Mouse (Mus musculus): Measurements from ENCODE around the gene Pvr.

The Pvr gene

DNA sequence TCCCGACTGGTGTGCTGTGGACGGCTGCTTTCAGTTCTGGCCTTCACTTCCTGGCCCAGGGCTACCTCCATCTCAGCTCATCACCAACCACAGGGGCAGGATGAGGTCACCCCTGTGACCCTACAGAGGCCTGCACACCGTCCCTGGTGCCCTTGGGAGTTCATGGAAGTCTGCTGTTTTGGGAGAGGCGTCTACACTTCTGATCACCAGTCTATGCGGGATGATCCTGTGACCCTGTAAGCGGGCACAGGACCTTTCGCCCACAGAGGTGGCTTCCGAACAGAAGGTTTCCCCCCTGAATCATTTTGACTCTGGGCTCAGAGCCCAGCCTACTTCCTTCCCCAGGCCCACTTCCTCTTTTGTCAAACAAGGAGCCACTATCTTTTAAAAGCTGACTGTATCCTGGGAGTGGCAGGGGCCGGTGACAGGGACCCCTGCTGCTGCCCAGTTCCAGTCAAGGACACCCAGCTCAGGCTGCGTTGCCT, 49.8 kb downstream of the Pvr start:
- DNase-seq = peak; percentile 77 to 78

DNA sequence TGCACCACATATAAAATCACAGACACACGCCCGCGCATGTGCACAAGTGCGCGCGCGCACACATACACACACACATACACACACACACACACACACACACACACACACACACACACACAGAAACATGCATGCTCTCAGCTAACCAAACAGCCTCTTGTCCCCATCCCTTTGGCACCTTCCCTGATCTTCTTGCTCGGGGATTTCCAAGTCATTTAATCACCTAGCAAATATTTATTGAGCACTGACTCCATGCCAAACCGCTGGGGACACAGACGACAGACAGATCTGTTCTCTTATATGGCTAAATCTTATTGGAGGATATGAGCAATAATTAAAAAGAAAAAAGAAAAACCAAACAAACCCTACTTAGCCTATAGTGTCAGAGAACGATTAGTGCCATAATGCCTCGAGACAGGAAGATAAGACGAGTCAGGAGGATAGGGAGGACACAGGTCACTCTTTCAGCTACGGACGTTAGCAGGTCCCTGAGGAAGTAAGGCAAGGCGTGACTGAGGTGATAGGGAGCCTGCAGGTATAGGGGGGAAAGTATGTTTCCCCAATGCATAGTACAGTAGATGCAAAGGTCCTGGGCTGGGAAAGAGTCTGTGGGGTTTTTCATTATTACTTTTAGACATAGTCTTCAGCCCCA, 53.1 kb downstream of the Pvr start:
- DNase-seq = no peak

DNA sequence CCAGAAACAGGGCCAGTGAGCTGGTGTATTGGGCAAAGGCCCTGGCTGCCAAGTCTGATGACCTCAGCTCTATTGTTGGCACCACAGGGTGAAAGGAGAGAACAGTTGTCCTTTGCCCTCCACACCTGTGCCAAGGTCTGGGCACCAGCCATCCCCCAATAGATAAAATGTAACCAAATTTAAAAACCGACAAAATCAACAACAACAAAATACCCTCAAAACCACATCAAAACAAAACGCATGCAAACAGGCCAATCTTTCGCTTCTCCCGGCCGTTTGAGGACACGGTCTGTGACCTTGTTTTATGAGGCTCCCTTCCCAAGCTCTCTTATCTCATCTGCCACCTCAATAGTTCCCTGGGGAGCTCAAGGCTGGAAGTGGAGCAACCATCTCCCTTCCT, 54.5 kb downstream of the Pvr start:
- DNase-seq = no peak

DNA sequence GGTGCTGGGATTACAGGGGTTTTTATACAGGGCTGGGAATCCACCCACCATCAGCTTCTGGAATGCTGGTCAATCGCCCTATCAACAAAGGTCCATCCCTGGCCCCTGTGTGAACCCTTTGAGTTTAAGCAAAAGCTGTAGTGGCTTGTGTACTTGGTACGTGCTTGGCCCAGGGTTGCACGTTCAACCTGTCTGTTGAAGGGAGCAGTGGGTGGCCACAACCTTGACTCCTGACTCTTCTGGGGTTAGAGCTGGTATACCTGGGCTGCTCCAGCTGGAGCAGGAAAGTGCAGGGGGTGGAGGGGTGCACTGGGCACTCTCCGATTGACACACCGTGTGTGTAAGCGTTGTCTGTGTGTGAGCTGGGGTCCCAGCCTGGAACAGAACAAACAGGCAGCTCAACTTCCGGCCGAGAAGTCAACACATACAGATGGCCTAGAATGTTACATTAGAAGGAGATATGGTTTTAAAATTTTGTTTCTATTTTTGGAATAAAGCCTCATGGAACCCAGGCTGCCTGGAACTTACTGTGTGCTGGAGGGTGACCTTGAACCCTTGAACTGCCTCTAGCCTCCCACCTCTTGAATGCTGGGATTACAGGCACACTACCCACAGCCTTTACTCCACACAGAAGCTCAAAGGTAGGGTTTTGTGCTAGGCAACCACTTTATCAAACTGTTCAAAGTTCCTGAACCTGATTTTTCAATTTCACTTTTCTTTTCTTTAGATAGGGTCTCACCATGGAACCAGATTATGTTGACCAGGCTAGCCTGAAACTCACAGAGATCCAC, 55.5 kb downstream of the Pvr start:
- DNase-seq = no peak

DNA sequence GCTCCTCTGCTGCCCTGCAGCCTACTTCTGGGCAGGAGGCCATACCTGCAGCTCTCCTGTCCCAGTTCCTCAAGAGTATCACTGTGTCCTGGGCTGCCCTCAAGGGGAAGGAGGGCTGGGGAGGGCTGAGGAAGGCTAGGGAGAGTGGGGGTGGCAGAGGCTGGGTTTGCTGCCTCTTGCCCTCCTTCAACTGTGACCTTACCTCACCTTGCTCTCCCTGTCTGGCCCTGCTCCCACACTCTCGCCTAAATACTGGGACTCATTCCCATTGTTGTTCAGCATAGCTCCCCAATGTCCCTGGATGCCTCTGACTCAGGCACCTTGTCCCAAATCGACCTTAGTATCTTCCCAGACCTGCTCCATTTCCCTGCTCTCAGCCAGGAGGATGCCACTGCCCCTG, 56.7 kb downstream of the Pvr start:
- no peak for DNase-seq

DNA sequence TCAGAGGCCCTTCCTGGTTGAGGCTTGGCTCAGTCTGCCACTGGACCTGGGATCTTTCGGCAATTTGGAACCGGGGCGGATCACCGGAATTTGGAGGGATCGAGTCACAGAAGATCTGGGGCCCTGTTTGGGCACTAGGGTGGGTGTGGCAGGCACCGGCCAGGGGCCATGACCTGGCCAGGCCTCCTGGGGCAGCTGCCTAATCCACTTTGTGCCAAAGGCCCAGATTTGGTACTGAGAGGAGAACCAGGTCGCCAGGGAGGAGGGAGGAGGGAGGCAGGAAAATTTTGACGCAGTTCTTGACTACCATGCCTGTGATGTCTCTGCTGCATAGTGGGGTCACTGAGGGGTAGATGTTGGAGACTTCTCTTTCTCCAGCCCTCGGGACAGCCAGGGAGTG, 59.8 kb downstream of the Pvr start, which contains the start of gene Ceacam16:
Gene Ceacam16 (minus strand): TSS at position 101 of the 400 bp plus-strand sequence.
- DNase-seq = no peak

DNA sequence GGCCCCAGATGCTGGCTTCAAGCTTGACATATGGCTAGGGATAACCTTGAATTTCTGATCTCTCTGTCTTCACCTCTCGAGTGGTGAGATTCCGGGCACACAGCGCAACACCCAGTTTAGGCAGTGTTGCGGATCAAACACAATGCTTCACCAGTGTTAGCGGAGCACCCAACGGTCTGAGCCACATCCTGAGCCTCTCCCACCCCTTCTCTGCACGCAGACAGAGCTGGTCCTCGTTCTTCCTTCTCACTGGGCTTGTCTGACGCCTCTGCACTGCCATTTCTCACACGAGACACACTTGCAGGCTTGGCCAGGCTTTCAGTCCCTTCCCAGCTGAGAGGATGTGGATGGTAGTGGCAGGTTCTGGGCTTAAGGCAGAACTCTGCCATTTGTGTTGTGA, 61.2 kb downstream of the Pvr start:
- DNase-seq = no peak

DNA sequence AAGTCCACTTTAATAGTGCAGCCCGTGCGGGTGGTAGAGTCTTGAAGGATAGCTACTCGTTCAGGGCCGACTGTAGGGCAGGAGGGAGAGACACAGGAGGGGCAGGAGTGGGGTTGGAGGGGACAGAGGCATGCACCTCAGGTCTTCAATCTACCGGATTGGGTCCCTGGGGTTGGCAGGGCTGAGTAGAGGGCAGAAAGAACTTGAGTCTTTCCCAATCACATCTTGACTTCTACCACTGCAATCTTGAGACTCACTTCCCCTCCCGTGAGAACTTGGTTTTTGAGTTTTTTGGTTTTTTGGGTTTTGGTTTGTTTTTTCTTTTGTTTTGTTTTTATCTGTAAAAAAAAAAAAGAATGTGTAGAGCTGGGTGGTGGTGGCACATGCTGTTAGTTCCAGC, 64.7 kb downstream of the Pvr start:
- DNase-seq = no peak

DNA sequence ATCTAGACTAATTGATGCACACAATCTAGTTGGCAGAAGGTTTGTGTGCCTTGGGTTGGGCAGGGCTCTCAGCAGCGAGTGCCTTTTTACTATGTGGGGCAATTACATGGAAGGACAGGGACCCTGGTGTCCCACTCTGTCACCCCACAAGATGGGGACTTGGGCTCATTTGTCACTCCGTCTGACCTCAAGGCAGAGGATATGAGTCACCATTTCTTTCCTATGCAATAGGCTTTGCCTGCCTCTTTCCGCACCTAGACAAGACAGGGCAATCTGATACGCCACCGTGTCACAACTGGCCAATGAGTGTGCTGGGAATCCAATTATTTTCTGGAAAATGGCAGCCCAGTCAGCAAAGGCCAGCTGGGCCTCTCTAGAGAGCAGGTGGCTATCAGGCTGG, 65.3 kb downstream of the Pvr start:
- no peak for DNase-seq

Measured in B cell, adult 2 months (primary cell).